Mouse (Mus musculus): ENCODE measurements around the gene Cd72. TPM values are rescaled to one million over a fixed set of nuclear protein-coding genes. Genes with fewer than 3 reads are reported as not detected.
A peak's percentile ranks its signal among the peaks of the same experiment; 100 is the strongest.

Gene Cd72
- polyA plus RNA-seq (2015; fragmentation: Nextera tagmentation; extraction: Ambion mirVana), result 4.3 TPM in 2 replicates

GRCm38 (mm10) chr4:43454041-43454836 lies at the start of gene Cd72:
Gene Cd72, minus strand, starts transcription at chr4:43454628.
- H3K9me3 ChIP-seq, result no peaks in the 10 kb centered on the region
- no peak for ATAC-seq (replicated peaks)
- H3K4me3 ChIP-seq, result 0 out of 2 replicates have a peak within 1 kb of the TSS, but pooled peaks have one; percentile 2
- H3K4me2 ChIP-seq (replicated peaks), result peak within 1 kb of the TSS; percentile 32
- H3K27me3 ChIP-seq, result 0 out of 2 replicates have a peak, but pooled peaks cover 5% of the 10 kb centered on the region
- H3K36me3 ChIP-seq, result no peaks in the 10 kb centered on the region
- H3K27ac ChIP-seq (replicated peaks), result no peak within 1 kb of the TSS
- H3K4me1 ChIP-seq, result peaks cover 4% of the 10 kb centered on the region
- 37% methylated on average over 20 of the region's 20 CpGs for WGBS
- 0 out of 2 replicates have a peak within 1 kb of the TSS, but pooled peaks have one; percentile 8 for H3K9ac ChIP-seq (replicated peaks)

- no peak for ATAC-seq (replicated peaks)
- H3K9me3 ChIP-seq, result no peaks in the 10 kb centered on the region
- 87% methylated on average over 6 of the region's 6 CpGs for WGBS
- H3K27ac ChIP-seq (replicated peaks), result no peak overlapping the region
- H3K36me3 ChIP-seq, result no peaks in the 10 kb centered on the region
- H3K4me1 ChIP-seq, result peaks cover 30% of the 10 kb centered on the region
- peaks cover 13% of the 10 kb centered on the region; the same call in 1 of the 2 replicates for H3K27me3 ChIP-seq
- no peak overlapping the region for H3K4me2 ChIP-seq (replicated peaks)
- H3K9ac ChIP-seq (replicated peaks), result no peak overlapping the region
- no peak overlapping the region for H3K4me3 ChIP-seq
These were observed 49.1 kb upstream of the Cd72 start for GRCm38 (mm10) chr4:43503506-43503905.

GRCm38 (mm10) chr4:43503041-43503440 lies 48.6 kb upstream of the Cd72 start:
- Histone ChIP-seq H3K4me3 (no peak overlapping the region), H3K9me3 (no peaks in the 10 kb centered on the region), H3K36me3 (no peaks in the 10 kb centered on the region), H3K4me1 (peaks cover 30% of the 10 kb centered on the region), H3K27ac (replicated peaks) (no peak overlapping the region), H3K9ac (replicated peaks) (no peak overlapping the region), H3K4me2 (replicated peaks) (no peak overlapping the region), H3K27me3 (peaks cover 12% of the 10 kb centered on the region; the same call in 1 of the 2 replicates)
- WGBS, result 70% methylated on average over 2 of the region's 2 CpGs
- ATAC-seq (replicated peaks), result no peak

- H3K27me3 ChIP-seq, result no peaks in the 10 kb centered on the region
- peak within 1 kb of the TSS; percentile 42 for H3K9ac ChIP-seq (replicated peaks)
- H3K4me3 ChIP-seq, result peak within 1 kb of the TSS; percentile 49
- peak within 1 kb of the TSS; percentile 71 for H3K4me2 ChIP-seq (replicated peaks)
- H3K4me1 ChIP-seq, result peaks cover 34% of the 10 kb centered on the region
- H3K9me3 ChIP-seq, result no peaks in the 10 kb centered on the region
- no peaks in the 10 kb centered on the region for H3K36me3 ChIP-seq
- 7% methylated on average over 50 of the region's 50 CpGs for WGBS
- no peak within 1 kb of the TSS for H3K27ac ChIP-seq (replicated peaks)
- ATAC-seq (replicated peaks), result peak; percentile 83
These were observed 45.2 kb upstream of the Cd72 start, which contains the start of gene Arhgef39 for GRCm38 (mm10) chr4:43499407-43500333. Gene Arhgef39, minus strand, starts transcription at chr4:43499695.

- Histone ChIP-seq H3K4me3 (peak overlapping the region; percentile 49), H3K9me3 (no peaks in the 10 kb centered on the region), H3K36me3 (no peaks in the 10 kb centered on the region), H3K4me2 (replicated peaks) (peak overlapping the region; percentile 71), H3K27ac (replicated peaks) (no peak overlapping the region), H3K27me3 (no peaks in the 10 kb centered on the region), H3K4me1 (peaks cover 41% of the 10 kb centered on the region), H3K9ac (replicated peaks) (peak overlapping the region; percentile 42)
- ATAC-seq (replicated peaks), result peak; percentile 20; the same call in 1 of the 2 replicates
- whole genome bisulfite sequencing, result 13% methylated on average over 8 of the region's 8 CpGs
These were observed 44.6 kb upstream of the Cd72 start for GRCm38 (mm10) chr4:43498983-43499382.

GRCm38 (mm10) chr4:43497946-43498345 lies 43.5 kb upstream of the Cd72 start:
- 79% methylated on average over 4 of the region's 4 CpGs for WGBS
- no peak overlapping the region for H3K9ac ChIP-seq (replicated peaks)
- no peaks in the 10 kb centered on the region for H3K9me3 ChIP-seq
- H3K4me1 ChIP-seq, result peaks cover 44% of the 10 kb centered on the region
- H3K27ac ChIP-seq (replicated peaks), result no peak overlapping the region
- peak overlapping the region; percentile 71 for H3K4me2 ChIP-seq (replicated peaks)
- peak overlapping the region; percentile 49 for H3K4me3 ChIP-seq
- no peak for ATAC-seq (replicated peaks)
- H3K27me3 ChIP-seq, result no peaks in the 10 kb centered on the region
- no peaks in the 10 kb centered on the region for H3K36me3 ChIP-seq

- no peak overlapping the region for H3K4me2 ChIP-seq (replicated peaks)
- no peaks in the 10 kb centered on the region for H3K36me3 ChIP-seq
- H3K9ac ChIP-seq (replicated peaks), result no peak overlapping the region
- peaks cover 44% of the 10 kb centered on the region for H3K4me1 ChIP-seq
- H3K4me3 ChIP-seq, result no peak overlapping the region
- no peaks in the 10 kb centered on the region for H3K9me3 ChIP-seq
- no peaks in the 10 kb centered on the region for H3K27me3 ChIP-seq
- ATAC-seq (replicated peaks), result no peak
- no peak overlapping the region for H3K27ac ChIP-seq (replicated peaks)
- 92% methylated on average over 8 of the region's 8 CpGs for WGBS
These were observed 43.0 kb upstream of the Cd72 start for GRCm38 (mm10) chr4:43497405-43497804.

GRCm38 (mm10) chr4:43496587-43496986 lies 42.2 kb upstream of the Cd72 start:
- Histone ChIP-seq H3K4me1 (peaks cover 44% of the 10 kb centered on the region), H3K4me2 (replicated peaks) (no peak overlapping the region), H3K27ac (replicated peaks) (no peak overlapping the region), H3K36me3 (no peaks in the 10 kb centered on the region), H3K9me3 (no peaks in the 10 kb centered on the region), H3K9ac (replicated peaks) (no peak overlapping the region), H3K27me3 (no peaks in the 10 kb centered on the region), H3K4me3 (no peak overlapping the region)
- ATAC-seq (replicated peaks), result no peak
- WGBS, result 44% methylated on average over 6 of the region's 6 CpGs

- no peak for ATAC-seq (replicated peaks)
These were observed 39.4 kb upstream of the Cd72 start for GRCm38 (mm10) chr4:43493846-43494240.

GRCm38 (mm10) chr4:43493186-43493845 lies 38.9 kb upstream of the Cd72 start:
- under 1% methylated on average over 47 of the region's 47 CpGs for WGBS
- Histone ChIP-seq H3K4me1 (peaks cover 28% of the 10 kb centered on the region), H3K9ac (replicated peaks) (peak overlapping the region; percentile 77), H3K36me3 (no peaks in the 10 kb centered on the region), H3K4me2 (replicated peaks) (peak overlapping the region; percentile 55), H3K9me3 (no peaks in the 10 kb centered on the region), H3K27me3 (no peaks in the 10 kb centered on the region), H3K27ac (replicated peaks) (peak overlapping the region; percentile 95), H3K4me3 (peak overlapping the region; percentile 84)
- ATAC-seq (replicated peaks), result peak; percentile 92

More at GRCm38 (mm10) chr4:43493846-43494240, 39.4 kb upstream of the Cd72 start:
- Histone ChIP-seq H3K4me3 (peak overlapping the region; percentile 84), H3K27me3 (no peaks in the 10 kb centered on the region), H3K9ac (replicated peaks) (peak overlapping the region; percentile 77), H3K9me3 (no peaks in the 10 kb centered on the region), H3K4me2 (replicated peaks) (peak overlapping the region; percentile 55), H3K27ac (replicated peaks) (peak overlapping the region; percentile 95), H3K4me1 (peaks cover 33% of the 10 kb centered on the region), H3K36me3 (no peaks in the 10 kb centered on the region)
- WGBS, result 3% methylated on average over 9 of the region's 9 CpGs

- under 1% methylated on average over 25 of the region's 25 CpGs for WGBS
- no peaks in the 10 kb centered on the region for H3K36me3 ChIP-seq
- ATAC-seq (replicated peaks), result peak; percentile 98
- peak within 1 kb of the TSS; percentile 55 for H3K4me2 ChIP-seq (replicated peaks)
- H3K9ac ChIP-seq (replicated peaks), result peak within 1 kb of the TSS; percentile 77
- no peaks in the 10 kb centered on the region for H3K9me3 ChIP-seq
- H3K4me1 ChIP-seq, result peaks cover 23% of the 10 kb centered on the region
- H3K27me3 ChIP-seq, result no peaks in the 10 kb centered on the region
- H3K27ac ChIP-seq (replicated peaks), result peak within 1 kb of the TSS; percentile 95
- peak within 1 kb of the TSS; percentile 84 for H3K4me3 ChIP-seq
These were observed 38.4 kb upstream of the Cd72 start, which contains the start of gene Ccdc107 for GRCm38 (mm10) chr4:43492821-43493185. Gene Ccdc107, plus strand, starts transcription at chr4:43492900.
